ENCODE assay signal across 8 mouse cellular contexts in the genomic region with DNA sequence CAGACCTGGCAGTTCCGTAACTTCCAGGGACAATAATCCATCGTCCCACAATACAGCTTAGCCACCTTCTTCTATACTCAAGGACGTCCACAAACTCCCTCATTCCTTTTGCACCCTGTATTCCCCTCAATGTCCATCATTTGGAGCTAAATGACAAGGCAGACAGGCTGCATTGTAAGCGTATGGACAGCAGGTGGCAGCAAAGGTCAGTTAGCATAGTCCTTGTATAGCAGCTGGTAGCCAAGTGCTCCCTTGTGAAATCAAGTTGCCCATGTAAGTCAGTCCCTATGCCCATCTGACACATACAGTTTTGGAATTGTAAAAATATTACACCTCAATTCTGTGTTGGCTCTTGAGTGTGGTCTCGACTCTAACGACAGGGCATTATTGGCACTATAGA. TPM values are rescaled to one million over a fixed set of nuclear protein-coding genes. Genes with fewer than 3 reads are reported as not detected.
DNase-seq lines count a peak whose midpoint lies in the region; ATAC-seq and TF ChIP-seq lines count a peak whose summit lies in the region.

No protein-coding gene starts in this region.

- DNase-seq in heart, adult 8-10 months (ENCODE audit: low spot score) = peak; percentile 60
- no peak for DNase-seq in heart, embryonic 10.5 days (ENCODE audit: low spot score)
- DNase-seq in adrenal gland, adult (ENCODE audit: inconsistent age in 2 of 2, low spot score in 1 of 2) = peak; percentile 49 to 86
- DNase-seq in embryo, embryonic 10 days (ENCODE audit: low spot score) = peak; percentile 91
- peak; percentile 40 to 41 for DNase-seq in gastrocnemius, postnatal 4 days (ENCODE audit: low spot score in 2 of 2)
- DNase-seq in layer of hippocampus, adult 9-11 months = peak; percentile 46
- DNase-seq in spleen, adult 2 months (ENCODE audit: low read depth in 1 of 2, low spot score in 2 of 2) = peak; percentile 26 to 63

- 20% methylated on average over 6 of the region's 6 CpGs for WGBS in heart, embryonic 10.5 days
- WGBS in spleen, adult 2 months = 39% methylated on average over 6 of the region's 6 CpGs

- H3K4me1 ChIP-seq in heart, embryonic 10.5 days = 0 out of 2 replicates have a peak, but pooled peaks cover 1% of the 10 kb centered on the region
- peaks cover 11% of the 10 kb centered on the region; the same call in 1 of the 2 replicates for H3K4me1 ChIP-seq in spleen, adult 2 months (ENCODE audit: control insufficient read depth, insufficient read depth, insufficient read length)

- H3K27ac ChIP-seq in heart, embryonic 10.5 days = no peak overlapping the region
- no peak overlapping the region for H3K27ac ChIP-seq in spleen, adult 2 months (ENCODE audit: insufficient read depth, low read length)

- H3K4me3 ChIP-seq in heart, embryonic 10.5 days = no peak overlapping the region
- no peak overlapping the region for H3K4me3 ChIP-seq in spleen, adult 2 months (ENCODE audit: extremely low read depth, insufficient read depth, insufficient read length)

- H3K27me3 ChIP-seq in heart, embryonic 10.5 days (ENCODE audit: insufficient read depth, poor library complexity, severe bottlenecking) = no peaks in the 10 kb centered on the region
- no peaks in the 10 kb centered on the region for H3K27me3 ChIP-seq in spleen, adult 2 months (ENCODE audit: control insufficient read depth, insufficient read depth, low read length)

- H3K36me3 ChIP-seq in heart, embryonic 10.5 days = no peaks in the 10 kb centered on the region
- H3K36me3 ChIP-seq in spleen, adult 2 months (ENCODE audit: control insufficient read depth, insufficient read depth, low read length) = no peaks in the 10 kb centered on the region

- TF ChIP-seq POLR2A in spleen, adult 2 months (IDR thresholded peaks at IDR 0.05; ENCODE audit: low read depth, low read length) = no peak

- peak; percentile 65; the same call in 1 of the 2 replicates for TF ChIP-seq CTCF in spleen, adult 2 months (IDR thresholded peaks at IDR 0.05; ENCODE audit: extremely low read depth, insufficient read depth, insufficient read length, insufficient replicate concordance)

- no peaks in the 10 kb centered on the region for H3K9me3 ChIP-seq in heart, embryonic 10.5 days

- peak; percentile 92 for ATAC-seq in megakaryocyte progenitor cell, adult 5-6 weeks (replicated peaks; ENCODE audit: poor library complexity)

RNA-seq across cellular contexts. Expression of a gene that starts 31.6 kb away (rescaled TPM):
- total RNA-seq in heart, adult 8-10 months (2022) = 1 to 10 TPM; 1.9 to 6.4 (median 3.0) TPM
- 24.7 and 29.7 TPM in 2 replicates for polyA plus RNA-seq in heart, embryonic 10.5 days (2016; fragmentation: Nextera tagmentation; extraction: Ambion mirVana)
- 10 to 100 TPM; 12.0 to 13.5 TPM for total RNA-seq in gastrocnemius, postnatal 4 days (2021)
- 36.5 and 40.8 TPM in 2 replicates for total RNA-seq in megakaryocyte progenitor cell, adult 5-6 weeks (2015)
- total RNA-seq in megakaryocyte progenitor cell, adult 5-6 weeks (2017) = 20.7 and 23.7 TPM in 2 replicates
- 35.1 and 45.6 TPM in 2 replicates for polyA plus RNA-seq in spleen, adult 2 months (2012; rRNA removed)
